Mouse (Mus musculus) C3H10T1/2 (cell line): Measurements from ENCODE around the gene Cby3. TPM values are rescaled to one million over a fixed set of nuclear protein-coding genes. Genes with fewer than 3 reads are reported as not detected.

Experiments used
- polyA plus RNA-seq, 2 experiments: library from polyadenylated mRNA; unstranded; fragments of >200 nt; fragmentation: generic; extraction: Trizol; gene quantifications; one replicate each; pipeline ENCODE4 v1.2.1; 2012; ENCODE audit warnings: missing spikeins in 2 of 2

Gene Cby3
- polyA plus RNA-seq: not detected

GRCm38 (mm10) chr11:50354162-50354561 is at the start of gene Cby3:
Cby3 (plus strand) TSS chr11:50354462.

GRCm38 (mm10) chr11:50325496-50326301 is 28.6 kb upstream of the Cby3 start, which contains the start of gene Canx:
Canx (minus strand) TSS chr11:50325673.

GRCm38 (mm10) chr11:50376911-50377891 is 22.9 kb downstream of the Cby3 start, which contains the start of gene Hnrnph1:
Hnrnph1 (plus strand) TSS chr11:50376990.

Other genes starting within 250 kb of the Cby3 start
- 10 to 100 TPM; 24.9 to 84.8 TPM for gene Tbc1d9b, start 223.1 kb upstream of the Cby3 start, polyA plus RNA-seq
- 10 to 100 TPM in 1 of 2 experiments, 1 to 10 TPM in 1; 6.2 to 20.4 TPM for gene Mrnip, start 180.0 kb upstream of the Cby3 start, polyA plus RNA-seq
- 100 to 1,000 TPM; 677 to 698 TPM for gene Sqstm1, start 143.6 kb upstream of the Cby3 start, polyA plus RNA-seq
- 100 to 1,000 TPM; 126 to 128 TPM for gene Mgat4b, start 143.6 kb upstream of the Cby3 start, polyA plus RNA-seq
- under 1 TPM; 0.27 to 0.28 TPM for gene Ltc4s, start 115.8 kb upstream of the Cby3 start, polyA plus RNA-seq
- gene Maml1, start 62.2 kb upstream of the Cby3 start, polyA plus RNA-seq: 10 to 100 TPM in 1 of 2 experiments, 1 to 10 TPM in 1; 3.1 to 19.0 TPM
- gene Canx, start 28.8 kb upstream of the Cby3 start, polyA plus RNA-seq: 10 to 100 TPM; 24.4 to 97.5 TPM
- 10 to 100 TPM; 14.2 to 88.6 TPM for gene Hnrnph1, start 22.5 kb downstream of the Cby3 start, polyA plus RNA-seq
- gene Rufy1, start 76.7 kb downstream of the Cby3 start, polyA plus RNA-seq: 10 to 100 TPM in 1 of 2 experiments, 1 to 10 TPM in 1; 8.5 to 19.3 TPM
- 10 to 100 TPM in 1 of 2 experiments, under 1 TPM in 1; 0.64 to 31.7 TPM for gene Adamts2, start 247.6 kb downstream of the Cby3 start, polyA plus RNA-seq